Mouse (Mus musculus): ENCODE data around the gene Lamtor2.

The Lamtor2 gene

DNA sequence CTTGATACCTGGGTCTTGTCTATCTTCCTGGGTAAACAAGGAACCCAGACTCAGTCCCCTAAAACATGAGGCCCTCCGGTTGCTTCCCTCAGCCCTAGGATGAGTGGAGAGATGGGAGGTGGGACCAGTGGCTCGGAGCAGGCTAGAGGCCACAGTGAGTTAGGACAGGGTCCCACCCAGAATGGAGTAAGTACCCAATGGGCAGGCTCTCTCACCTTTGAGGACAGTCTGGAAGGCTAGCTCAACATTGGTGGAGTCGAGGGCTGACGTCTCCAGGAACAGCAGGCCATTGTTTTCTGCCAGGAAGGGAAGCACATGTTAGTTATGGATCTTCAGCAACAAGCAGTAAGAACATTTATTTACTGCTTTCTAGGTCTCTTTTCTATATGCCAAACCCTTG lies 10.4 kb downstream of the Lamtor2 start:
- no peak for DNase-seq (ENCODE audit: low spot score)

DNA sequence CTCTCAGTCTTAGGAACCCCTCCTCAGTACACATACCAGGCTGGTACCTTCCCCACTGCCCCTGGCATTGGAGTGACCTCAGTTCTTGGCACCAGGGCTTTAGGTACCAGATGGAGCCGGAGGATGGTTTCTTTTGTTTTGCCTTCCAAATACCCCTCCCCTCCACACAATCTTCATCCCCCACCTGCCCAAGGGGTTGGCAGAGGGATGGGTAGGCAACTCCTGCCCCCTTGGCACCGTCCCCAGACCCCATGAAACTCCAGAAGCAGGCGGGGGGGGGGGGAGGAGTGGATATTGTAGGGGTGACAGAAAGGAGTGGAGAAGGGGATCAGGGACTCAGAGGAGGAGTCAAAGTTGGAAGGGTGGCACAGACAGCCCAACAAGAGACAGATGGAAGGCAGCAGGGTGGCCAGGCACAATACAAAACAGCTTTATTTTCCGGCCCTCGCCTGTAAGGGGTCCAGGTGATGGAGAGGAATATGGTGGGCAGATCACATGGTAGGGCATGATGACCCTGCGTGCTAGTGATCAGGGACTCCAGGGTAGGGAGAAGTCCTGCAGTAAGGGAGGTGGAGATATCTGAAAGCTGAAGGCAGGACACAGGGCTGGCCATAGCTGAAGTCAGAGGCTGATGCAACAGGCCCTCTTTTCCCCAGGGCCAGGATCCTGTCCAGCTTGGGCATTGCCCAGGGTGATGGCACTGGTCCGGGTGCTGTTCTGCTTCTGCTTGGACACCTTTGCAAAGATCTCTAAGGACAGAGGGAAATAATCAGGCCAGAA lies 11.1 kb downstream of the Lamtor2 start:
- DNase-seq (ENCODE audit: low spot score), result no peak

DNA sequence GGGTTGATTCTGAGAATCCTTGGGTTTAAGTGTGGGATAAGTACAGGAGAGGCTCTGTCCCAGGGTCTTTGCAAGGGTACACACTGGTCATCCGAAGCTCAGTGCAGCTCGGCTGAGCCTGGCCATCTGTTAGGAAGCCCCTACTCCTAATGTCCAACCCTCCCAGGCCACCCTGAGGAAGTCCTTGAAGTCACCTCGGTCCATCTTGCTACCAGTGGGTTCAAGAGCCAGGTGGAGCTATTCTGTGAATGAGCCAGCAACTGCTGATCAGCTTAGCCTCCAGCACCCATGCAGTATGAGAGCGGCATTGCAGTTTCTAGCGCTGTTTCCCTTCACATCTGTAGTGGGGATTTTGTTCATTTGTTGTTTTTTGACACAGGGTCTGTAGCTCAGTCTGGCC lies 12.8 kb downstream of the Lamtor2 start:
- no peak for DNase-seq (ENCODE audit: low spot score)

DNA sequence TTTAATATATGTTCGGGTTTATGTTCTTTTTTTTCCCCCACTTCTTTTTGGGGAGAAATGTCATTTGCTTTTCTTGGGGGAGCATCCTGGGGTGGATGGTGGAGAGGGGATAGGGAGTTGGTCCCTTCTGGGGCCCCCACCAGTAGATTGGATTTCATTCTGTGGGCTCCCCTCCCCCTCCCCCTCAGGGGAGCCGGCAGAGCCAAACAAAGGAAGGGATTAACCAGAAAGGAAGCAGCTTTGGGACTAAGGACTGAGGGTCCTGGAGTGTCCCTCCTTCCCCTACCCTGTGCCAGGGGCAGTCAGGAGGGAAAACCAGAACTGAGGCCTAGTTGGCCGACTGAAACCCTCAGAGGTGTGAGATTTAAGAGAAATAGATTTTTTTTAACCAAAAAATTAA lies 13.5 kb downstream of the Lamtor2 start:
- no peak for DNase-seq (ENCODE audit: low spot score)

DNA sequence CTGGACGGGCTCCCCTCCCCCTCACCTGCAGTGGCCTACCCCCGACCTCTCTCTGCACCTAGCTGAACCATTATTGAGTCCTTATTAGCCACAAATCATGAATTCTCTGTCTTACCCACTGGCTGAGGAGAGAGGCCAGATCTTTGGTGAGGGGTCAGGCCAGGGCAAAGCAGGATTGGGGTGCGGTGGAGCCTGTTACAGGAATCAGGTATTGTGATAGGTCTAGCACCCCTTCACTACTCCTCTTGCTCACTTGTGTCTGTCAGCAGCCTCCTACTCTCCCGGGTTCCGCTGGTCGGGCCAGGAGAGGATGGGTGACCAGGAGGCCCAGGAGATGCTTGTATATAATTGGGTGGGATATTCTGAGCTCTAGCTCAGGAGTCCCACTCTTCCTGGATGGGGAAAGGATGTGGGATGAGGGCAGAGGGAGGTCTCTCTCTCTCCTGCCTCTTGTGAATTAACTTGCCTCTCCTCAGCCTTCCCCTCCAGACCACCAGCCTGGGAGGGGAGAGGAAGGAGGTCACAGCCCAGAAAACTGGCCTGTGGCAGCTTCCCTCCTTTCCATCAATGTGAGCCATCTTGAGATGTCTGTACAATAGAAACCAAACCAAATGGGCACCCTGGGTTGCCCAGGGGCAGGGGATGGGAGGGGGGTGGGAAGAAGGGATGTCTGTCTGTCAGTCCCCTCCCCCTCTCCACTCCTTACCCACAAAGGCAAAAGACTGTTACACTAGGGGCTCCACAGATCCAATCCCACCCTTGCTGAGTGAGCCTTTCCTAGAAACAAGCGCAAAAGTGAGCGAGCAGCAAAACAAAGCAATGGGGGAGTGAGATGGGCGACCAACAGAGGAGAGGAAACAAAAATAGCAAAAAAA lies 14.4 kb downstream of the Lamtor2 start:
- DNase-seq (ENCODE audit: low spot score), result no peak

DNA sequence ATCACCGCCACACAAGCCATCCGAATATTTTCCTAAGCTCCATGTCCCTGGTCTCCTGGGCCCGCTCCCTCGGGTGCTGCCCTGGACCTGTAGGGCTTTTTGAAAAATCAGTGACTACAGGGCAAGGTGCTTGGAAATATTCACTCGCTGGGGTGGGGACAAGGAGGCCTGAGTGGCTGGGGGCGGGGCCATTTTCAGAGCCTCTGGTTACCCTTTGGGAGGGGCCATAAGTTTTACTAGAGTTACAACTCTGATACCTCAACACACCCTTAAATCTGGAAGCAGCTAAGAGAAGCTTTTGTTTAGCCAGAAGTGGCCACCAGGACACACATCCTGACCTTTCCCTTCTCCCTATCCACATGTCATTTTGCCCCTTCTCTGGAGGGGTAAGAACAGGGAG lies 15.7 kb downstream of the Lamtor2 start:
- no peak for DNase-seq (ENCODE audit: low spot score)

DNA sequence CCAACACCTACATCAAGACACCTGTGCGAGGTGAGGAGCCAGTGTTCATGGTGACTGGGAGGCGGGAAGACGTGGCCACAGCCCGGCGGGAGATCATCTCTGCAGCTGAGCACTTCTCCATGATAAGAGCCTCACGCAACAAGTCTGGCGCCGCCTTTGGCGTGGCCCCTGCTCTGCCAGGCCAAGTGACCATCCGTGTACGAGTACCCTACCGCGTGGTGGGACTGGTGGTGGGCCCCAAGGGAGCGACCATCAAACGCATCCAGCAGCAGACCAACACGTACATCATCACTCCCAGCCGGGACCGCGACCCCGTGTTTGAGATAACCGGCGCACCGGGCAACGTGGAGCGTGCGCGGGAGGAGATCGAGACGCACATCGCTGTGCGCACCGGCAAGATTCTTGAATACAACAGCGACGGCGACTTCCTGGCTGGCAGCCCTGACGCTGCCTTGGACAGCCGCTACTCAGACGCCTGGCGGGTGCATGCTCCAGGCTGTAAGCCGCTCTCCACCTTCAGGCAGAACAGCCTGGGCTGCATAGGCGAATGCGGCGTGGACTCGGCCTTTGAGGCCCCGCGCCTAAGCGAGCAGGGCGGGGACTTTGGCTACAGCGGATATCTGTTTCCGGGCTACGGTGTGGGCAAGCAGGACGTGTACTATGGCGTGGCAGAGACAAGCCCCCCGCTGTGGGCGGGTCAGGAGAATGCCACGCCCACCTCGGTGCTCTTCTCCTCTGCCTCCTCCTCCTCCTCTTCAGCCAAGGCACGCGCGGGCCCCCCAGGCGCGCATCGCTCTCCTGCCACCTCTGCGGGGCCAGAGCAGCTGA lies 16.6 kb downstream of the Lamtor2 start:
- DNase-seq (ENCODE audit: low spot score), result peak; percentile 85

DNA sequence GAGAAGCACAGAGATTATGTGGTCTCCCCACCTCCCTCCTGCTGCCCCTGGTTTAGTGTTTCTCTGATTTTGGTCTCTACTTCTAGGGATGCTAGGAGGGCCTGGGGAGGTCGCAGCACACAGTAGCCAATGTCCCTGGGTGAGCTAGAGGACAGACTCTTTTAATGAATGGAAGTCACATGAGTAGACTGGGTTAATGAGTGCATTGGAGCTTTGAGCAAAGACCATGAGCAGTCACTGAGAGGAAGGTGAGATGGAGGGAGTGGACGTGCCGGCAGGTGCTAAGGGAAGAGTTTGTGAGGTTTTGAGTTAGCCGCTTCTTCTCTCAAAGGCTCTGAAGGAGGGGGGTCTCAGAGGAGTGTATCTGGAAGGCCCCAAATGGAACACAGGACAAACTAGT lies 17.3 kb downstream of the Lamtor2 start:
- DNase-seq (ENCODE audit: low spot score), result no peak

DNA sequence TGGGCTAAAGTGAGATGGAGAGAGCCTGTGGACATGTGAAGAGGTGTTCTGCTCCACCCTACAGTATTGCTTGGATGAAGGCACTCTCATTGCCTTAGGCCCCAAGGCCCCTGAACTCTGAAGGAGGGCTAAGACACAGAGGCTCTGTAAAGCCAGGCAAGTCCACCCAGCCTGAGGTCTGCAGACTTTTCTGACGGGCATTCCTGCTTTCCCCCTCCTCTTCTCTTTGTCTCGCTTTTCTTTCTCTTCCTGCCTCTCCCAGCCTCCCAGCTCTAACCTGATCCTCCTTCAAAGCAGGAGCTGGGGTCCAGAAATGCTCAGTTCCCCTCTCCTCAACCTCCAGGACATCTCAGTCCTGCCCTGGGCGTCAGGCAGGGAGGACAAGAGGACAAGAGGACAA lies 17.9 kb downstream of the Lamtor2 start:
- no peak for DNase-seq (ENCODE audit: low spot score)

DNA sequence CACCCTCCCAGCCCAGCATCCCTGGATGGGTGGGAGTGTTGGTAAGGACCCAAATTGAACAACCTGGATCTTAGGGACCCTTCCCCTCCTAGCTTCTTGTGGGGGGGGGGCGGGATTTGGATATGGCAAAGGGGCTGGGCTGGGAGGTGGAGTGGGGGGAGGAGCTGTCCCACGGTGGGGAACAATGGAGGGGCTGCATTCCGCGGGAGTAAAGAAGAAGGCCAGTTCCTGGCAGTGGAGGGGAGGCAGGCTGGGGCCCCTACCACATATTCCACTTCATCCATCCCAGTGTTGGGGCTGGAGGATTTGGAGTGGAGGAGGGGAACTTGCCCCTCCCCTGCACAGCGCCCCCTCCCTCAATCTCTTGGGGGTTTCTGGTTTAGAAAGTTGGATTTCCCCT lies 19.2 kb downstream of the Lamtor2 start:
- no peak for DNase-seq (ENCODE audit: low spot score)

DNA sequence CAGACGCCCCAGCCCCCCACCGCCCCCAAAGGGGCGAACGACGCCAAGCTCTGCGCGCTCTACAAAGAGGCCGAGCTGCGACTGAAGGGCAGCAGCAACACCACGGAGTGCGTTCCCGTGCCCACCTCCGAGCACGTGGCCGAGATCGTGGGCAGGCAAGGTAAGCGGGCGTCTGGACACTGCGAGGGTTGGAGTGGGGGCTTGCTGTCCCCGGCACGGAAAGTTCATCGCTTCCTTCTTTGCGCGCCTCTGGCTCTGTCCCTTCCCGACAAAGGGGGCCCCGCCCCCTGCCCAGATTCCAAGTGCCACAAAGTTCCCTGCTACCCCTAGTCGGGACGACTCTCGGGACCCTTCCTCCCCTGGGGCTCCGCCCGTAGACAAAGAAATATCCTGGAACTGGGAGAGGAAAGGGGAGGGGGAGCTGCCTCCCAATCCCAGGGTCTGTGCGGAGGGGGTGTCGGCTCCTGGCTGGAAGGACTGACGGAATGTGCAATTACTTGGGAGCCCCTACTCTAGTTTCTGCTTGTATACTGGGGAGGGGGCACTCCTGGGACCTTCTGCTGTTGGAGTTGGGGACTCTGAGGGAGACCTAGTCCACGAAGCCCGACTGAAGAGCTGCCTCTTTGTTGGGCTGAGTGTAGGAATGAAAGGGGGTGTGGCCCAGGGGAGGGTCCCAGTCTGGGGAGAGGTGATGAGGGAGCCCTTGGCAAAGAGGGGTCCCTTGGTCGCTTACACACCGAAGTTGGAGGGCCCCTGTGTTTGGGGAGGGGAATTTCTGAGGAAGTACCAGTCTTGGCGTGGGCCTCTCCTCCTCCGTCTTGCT lies 20.0 kb downstream of the Lamtor2 start:
- DNase-seq (ENCODE audit: low spot score), result no peak

DNA sequence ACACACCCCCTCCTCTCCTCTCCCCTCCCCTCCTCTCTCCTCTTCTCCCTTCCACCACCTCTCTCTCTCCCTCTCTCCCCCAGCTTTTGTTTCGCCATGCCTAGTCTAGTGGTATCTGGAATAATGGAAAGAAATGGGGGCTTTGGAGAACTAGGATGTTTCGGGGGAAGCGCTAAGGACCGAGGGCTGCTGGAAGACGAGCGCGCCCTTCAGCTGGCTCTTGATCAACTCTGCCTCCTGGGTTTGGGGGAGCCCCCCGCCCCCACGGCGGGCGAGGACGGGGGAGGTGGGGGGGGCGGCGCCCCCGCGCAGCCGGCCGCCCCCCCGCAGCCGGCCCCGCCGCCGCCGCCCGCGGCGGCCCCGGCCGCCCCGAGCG lies 20.6 kb downstream of the Lamtor2 start, which contains the start of gene Mex3a:
Gene Mex3a, plus strand, starts transcription at position 97 of the 376 bp plus-strand sequence.
- DNase-seq (ENCODE audit: low spot score), result no peak

DNA sequence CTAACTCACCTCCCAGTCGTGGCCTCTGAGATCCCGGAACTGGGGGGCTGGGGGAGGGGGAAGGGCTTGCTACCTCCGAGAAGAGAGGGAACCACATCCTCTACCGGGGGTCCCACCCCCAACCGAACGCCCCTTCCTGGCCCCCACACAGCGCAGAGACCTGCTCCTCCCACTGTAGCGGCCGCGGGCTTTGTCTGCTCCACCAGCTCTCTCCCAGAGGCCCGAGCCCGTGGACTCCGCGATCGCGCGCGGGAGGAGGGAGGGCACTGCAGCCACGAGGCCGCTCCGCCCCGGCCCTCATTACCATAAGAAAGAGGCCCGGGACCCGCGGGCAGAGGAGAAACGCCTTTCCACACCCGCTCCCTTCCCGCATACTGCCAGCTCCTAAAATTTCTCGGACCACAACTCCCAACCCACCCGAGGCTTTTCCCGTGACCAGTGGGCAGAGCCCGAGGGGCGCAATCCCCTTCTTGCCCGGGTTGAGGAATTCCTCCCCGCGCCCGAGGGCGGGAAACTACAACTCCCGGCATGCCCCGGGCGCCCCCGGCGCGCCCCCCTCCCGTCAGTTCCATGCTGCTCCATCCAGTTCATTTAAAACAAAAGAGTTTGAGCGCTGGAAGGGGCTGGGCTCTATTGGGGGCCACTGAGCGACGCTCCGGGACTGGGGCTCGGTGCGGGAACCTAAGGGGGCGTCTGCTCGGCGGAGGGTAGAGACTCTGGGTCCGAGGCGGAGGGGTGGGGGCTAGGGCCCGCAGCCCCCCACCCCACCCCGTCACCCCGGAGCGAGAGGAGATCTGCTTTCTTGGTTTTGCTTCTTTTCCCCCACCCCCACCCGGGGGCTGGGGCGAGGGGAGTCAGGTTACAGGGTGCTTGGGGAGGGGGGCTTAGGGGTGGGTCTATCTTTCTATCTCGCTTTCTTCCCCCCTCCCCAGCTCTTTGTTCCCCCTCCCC lies 21.3 kb downstream of the Lamtor2 start:
- peak; percentile 87 for DNase-seq (ENCODE audit: low spot score)

DNA sequence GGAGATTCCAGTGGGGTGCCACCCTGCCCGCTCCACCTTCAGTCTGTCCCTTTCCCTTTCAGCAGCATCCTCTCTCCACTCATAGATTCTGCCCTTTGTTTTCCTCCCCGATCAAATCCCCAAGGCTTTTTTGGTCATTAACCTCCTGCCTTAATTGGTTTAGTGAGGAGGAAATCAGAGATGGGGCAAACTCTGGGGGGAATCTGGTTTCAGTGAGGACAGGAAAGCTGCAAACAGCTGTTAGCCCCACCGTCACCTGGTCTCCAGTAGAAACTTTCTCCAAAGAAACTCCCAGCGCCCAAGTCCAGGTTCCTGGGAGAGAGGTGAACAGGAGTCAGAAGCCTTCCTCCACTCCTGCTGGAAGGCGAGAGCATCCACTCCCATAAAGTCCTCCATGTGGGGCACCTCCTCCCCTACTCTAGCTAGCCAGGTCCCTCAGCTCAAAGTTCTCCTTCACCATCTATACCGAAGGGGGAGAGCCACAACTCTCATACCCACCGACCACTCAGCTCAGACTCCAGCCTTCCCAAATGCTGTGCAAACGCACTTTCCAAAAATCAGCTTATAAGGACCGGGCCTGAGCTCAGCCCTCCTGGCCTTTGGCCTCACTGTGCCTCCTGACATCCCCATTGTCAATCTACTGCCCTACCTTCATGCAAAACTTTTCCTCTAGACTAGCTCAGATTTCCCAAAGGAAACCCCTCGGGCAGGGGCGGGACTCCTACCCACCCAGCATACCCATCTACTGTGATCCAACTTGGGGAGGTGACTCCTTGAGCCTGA lies 22.6 kb downstream of the Lamtor2 start:
- DNase-seq (ENCODE audit: low spot score), result no peak

DNA sequence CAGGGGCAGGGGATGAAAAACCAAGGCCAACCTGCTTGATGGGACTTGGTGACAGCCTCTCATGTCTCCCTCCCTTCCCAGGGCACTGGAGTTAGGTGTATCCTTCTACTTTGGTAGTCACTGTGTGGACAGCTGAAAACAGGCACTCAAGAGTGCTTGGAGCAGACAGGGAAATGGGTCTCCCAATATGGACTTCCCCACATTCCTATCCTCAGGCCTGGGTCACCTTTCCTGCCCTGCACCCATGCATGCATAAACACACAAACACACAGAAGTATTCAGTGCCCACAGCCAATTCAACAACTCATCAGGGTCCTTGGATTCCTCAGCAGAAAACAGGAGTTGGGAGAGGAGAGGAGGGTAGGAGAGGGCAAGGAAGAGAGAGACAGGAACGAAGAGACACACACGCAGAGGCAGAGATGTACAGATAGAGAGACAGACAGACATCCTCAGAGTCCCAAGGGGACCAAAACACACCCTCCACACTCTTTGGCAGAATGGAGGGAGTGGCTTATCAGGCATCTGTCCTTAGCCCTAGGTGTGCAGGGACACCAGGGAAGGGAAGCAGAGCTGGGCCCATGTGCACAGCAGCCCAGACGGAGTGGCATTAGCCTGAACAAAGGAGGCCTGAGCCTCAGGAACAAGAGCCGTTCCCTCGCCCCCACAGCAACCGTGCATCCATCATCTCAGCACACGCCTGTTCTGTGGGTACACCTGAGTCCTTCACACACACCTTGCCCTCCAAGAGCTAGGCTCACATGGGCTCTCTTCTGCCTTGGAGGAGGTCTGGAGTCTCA lies 23.5 kb downstream of the Lamtor2 start:
- DNase-seq (ENCODE audit: low spot score), result no peak

DNA sequence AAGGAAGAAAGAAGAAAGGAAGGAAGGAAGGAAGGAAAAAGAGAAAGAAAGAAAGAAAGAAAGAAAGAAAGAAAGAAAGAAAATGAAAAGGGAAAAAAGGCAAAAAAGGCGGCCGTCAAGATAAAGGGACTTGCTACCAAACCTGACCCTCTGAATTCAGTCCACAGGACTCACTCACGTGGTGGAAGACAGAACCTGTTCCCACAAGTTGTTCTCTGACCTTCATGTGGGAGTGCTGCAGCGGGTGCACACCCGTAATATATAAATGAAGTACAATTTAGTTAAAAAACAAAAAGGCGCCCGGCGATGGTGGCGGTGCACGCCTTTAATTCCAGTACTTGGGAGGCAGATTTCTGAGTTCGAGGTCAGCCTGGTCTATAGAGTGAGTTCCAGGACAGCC lies 24.2 kb downstream of the Lamtor2 start:
- no peak for DNase-seq (ENCODE audit: low spot score)

DNA sequence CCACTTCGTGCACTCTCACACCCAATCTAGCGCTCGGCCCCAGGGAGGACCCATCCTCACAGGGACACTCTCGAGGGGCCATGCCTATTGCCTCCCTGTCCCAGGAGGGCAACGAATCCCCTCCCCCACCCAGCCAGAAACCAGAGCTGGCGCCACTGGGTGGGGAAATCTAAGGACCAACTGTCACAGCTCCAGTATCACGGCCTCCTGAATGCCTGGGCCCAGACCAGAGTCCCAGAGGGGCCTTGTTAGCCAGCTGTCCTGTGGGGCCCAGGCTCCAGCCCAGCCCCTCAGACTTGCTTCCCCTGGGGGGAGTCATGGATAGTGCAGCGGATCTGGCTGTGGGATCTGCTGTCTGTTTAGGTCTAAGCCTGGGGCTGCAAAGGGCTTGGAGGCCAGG lies 25.3 kb downstream of the Lamtor2 start:
- DNase-seq (ENCODE audit: low spot score), result no peak
